Mouse (Mus musculus) testis, adult 2 months (tissue): ENCODE results near the gene Slc6a20a. TPM values are rescaled to one million over a fixed set of nuclear protein-coding genes. Genes with fewer than 3 reads are reported as not detected.

Source experiments
- H3K27ac ChIP-seq: fragments of 200-500 bp; 2 replicates; pipeline ENCODE4 v1.5.1; 2012; ENCODE audit warnings: low read depth, low read length; ENCODE audit not compliant: control insufficient read depth, insufficient read depth
- H3K27me3 ChIP-seq: fragments of 200-500 bp; 2 replicates; pipeline ENCODE4 v1.6.1; 2012; ENCODE audit warnings: mild to moderate bottlenecking, low read length, moderate library complexity; ENCODE audit not compliant: control insufficient read depth, insufficient read depth
- H3K36me3 ChIP-seq: fragments of 200-500 bp; 2 replicates; pipeline ENCODE4 v1.6.1; 2012; ENCODE audit warnings: mild to moderate bottlenecking, low read length; ENCODE audit not compliant: control insufficient read depth, insufficient read depth
- H3K4me1 ChIP-seq: fragments of 200-500 bp; 2 replicates; pipeline ENCODE4 v1.6.1; 2012; ENCODE audit warnings: low read length; ENCODE audit not compliant: control insufficient read depth, insufficient read depth
- H3K4me3 ChIP-seq: fragments of 200-500 bp; 2 replicates; pipeline ENCODE4 v1.5.1; 2012; ENCODE audit warnings: low read depth, mild to moderate bottlenecking, low read length, moderate library complexity, mixed read lengths; ENCODE audit not compliant: control insufficient read depth
- CTCF ChIP-seq: fragments of 200-500 bp; IDR thresholded peaks from 2 replicates; pipeline ENCODE4 v1.5.1; 2012; ENCODE audit warnings: low read depth, mild to moderate bottlenecking, inconsistent platforms, low read length, moderate library complexity; ENCODE audit not compliant: control insufficient read depth, insufficient read depth, insufficient replicate concordance
- POLR2A ChIP-seq: fragments of 200-500 bp; IDR thresholded peaks from 2 replicates; pipeline ENCODE4 v1.6.1; 2012; ENCODE audit warnings: low read depth, mild to moderate bottlenecking, inconsistent platforms, low read length, moderate library complexity; ENCODE audit not compliant: control insufficient read depth
- polyA plus RNA-seq: library from polyadenylated mRNA; depleted of rRNA; stranded (reverse); fragments of >200 nt; gene quantifications from 2 replicates; pipeline ENCODE4 v1.2.3, GENCODE M21; 2012; rRNA removed

Slc6a20a gene
- polyA plus RNA-seq = 4.5 and 5.9 TPM in 2 replicates

DNA sequence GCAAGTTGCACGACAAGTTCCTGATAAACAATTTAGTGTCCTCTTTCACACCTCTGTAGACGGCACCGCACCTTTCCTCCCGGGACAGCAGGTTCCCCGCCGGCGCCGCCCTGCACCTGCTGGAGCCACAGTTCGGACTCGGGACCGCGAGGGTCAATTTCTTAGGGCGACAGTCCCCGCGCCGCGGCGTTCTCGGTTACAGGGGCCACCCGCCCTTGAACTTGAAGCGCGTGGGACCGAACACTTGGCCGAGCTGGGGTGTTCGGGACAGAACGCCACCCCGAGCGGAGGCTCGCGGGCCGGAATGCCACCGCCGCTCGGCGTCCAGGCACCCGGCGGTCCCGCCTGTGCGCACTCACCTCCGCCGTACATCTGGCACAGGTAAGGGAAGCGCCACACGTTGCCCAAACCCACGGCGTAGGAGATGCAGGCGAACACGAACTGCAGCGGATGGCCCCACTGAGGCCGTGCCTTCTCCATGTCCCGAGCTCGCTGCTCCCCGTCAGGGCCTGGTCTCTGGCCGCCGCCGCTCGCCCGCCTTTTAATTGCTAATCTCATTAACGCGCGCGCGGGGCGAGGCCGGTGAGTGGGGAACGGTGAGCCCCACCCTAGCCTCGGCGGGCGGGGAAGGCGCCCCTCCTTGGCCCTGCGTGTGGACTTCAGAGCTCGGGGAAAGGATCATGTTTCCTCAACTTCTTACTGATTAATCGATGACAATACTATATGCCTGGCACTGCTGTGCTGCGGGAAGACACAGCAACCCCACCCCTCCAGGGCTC, at the start of gene Slc6a20a, which contains the start of gene Ccr9:
Gene Slc6a20a, minus strand, starts transcription at position 559 of the 779 bp plus-strand sequence.
Gene Ccr9, plus strand, starts transcription at position 113 of the 779 bp plus-strand sequence.
- no peaks in the 10 kb centered on the region for H3K27me3 ChIP-seq
- H3K27ac ChIP-seq = no peak within 1 kb of the TSS
- H3K36me3 ChIP-seq = no peaks in the 10 kb centered on the region
- peaks cover 15% of the 10 kb centered on the region for H3K4me1 ChIP-seq
- H3K4me3 ChIP-seq = peak within 1 kb of the TSS; percentile 81
- no peak for TF ChIP-seq CTCF
- no peak for TF ChIP-seq POLR2A

DNA sequence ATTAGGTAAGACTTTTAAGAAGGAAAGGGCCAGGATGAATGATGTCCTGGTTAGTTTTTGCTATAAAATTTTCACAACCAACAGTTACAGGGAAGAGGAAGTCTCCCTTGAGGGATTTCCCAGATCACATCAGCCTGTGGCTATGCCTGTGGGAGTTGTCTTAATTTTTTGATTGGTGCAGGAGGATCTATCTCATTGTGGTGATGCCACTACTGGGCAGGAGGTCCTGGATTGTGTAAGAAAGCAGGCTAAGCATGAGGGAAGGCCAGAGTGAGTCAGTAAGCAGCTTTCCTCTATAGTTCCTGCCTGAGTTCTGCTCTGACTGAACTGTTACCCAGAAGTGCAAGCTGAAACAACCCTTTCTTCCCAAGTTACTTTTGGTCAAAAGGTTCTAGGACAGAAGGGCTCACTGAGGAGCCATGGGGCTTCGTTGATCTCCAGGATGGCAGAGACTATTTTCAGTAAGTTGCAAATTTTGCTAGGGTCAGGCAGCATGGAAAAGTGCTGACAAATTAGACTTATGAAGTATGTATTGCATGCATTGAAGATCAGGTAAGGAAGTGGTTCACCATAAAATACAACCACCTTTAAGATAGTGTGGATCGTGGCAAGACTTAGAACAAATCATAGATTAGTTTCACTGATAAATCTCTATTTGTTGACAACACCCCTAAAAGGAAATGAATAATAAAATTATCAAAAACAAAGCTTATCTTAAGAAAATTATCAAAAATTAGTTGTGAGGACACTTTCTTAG, 44.2 kb upstream of the Slc6a20a start:
- no peaks in the 10 kb centered on the region for H3K4me1 ChIP-seq
- no peak overlapping the region for H3K27ac ChIP-seq
- no peaks in the 10 kb centered on the region for H3K36me3 ChIP-seq
- H3K4me3 ChIP-seq = no peak overlapping the region
- no peak for TF ChIP-seq POLR2A
- no peak for TF ChIP-seq CTCF
- H3K27me3 ChIP-seq = no peaks in the 10 kb centered on the region

DNA sequence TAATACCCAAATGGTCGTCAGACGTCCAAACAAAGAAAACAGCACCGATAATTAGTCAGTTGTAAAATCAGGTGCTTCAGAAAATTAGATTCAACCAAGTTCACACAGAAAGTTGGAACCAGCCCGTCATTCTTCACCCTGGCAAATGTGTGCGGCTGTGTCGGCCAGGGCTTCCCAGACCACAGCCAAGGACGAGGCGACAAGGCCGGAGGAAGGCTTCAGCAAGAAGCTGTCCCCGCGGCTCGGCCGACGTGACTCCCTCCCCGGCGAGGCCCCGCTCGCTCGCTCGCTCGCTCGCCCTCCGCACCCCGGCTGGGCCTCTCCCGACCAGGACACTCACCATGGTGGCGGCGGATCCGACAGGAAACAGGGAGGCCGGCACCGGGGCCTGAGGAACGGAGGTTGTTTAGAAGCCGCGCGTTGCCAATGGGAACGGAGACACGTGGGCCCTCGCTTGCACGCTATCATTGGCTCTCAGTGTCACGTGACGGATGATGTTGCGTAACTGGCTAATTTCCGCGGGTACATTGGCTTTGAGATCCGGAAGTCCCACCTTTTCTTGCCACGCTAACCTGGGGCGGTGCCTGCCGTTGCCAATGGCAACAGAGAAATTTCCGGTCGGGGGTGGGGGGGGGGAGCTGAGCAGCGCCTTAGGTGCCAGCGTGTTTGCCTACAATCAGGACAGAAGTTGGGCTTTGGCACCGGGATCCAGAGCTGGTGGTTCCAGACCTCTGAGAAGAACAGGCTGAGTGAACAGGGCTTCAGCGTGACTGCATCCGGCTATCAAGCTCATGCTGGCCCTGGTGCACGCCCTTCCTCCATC, 38.7 kb upstream of the Slc6a20a start, which contains the start of gene Lztfl1:
Gene Lztfl1, minus strand, starts transcription at position 512 of the 823 bp plus-strand sequence.
- Histone ChIP-seq H3K36me3 (no peaks in the 10 kb centered on the region), H3K27me3 (no peaks in the 10 kb centered on the region), H3K27ac (peak within 1 kb of the TSS; percentile 95), H3K4me1 (peaks cover 2% of the 10 kb centered on the region), H3K4me3 (peak within 1 kb of the TSS; percentile 97)
- TF ChIP-seq CTCF (no peak), POLR2A (peak; percentile 87; the same call in 1 of the 2 replicates)

DNA sequence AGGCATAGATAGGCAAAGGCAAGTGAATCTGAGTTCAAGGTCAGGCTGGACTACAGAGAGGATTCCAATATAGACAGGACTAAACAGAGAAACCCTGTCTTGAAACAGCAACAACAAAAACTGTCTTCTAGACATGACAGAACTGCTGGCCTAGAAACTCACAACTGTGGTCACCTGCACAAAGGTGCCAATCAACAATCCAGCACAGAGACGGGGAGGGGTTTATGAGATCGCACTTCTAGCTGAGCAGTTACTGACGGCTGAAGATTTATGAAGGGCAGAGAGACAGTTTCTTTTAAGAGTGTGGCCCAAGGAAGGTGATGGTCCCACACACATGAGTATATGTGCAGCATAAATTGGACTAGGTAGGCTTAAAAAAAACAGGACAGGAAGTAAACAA, 37.6 kb upstream of the Slc6a20a start:
- Histone ChIP-seq H3K4me1 (peaks cover 2% of the 10 kb centered on the region), H3K4me3 (peak overlapping the region; percentile 77), H3K27me3 (no peaks in the 10 kb centered on the region), H3K36me3 (no peaks in the 10 kb centered on the region), H3K27ac (no peak overlapping the region)
- TF ChIP-seq CTCF (no peak), POLR2A (no peak)

DNA sequence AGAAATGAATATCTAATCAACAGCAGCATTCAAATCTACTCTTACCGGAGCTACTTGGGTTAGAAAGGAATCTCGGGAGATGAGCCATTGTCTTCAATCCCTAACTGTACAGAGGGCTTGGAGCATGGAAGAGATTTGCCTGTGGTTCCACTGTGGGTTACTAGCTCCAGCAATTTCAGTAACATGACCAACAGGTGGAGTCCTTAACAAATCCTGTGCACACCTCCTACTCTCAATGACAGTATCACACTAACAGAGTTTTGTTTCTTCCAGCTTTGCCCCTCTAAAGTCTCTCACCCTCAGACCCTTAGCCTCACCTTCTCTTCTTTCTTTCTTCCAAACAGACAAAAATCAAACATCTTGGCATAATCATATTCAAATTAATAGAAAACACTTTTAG, 34.4 kb upstream of the Slc6a20a start:
- H3K36me3 ChIP-seq = peaks cover 2% of the 10 kb centered on the region; the same call in 1 of the 2 replicates
- no peak overlapping the region for H3K4me3 ChIP-seq
- H3K27me3 ChIP-seq = no peaks in the 10 kb centered on the region
- TF ChIP-seq POLR2A (no peak), CTCF (no peak)
- H3K27ac ChIP-seq = no peak overlapping the region
- peaks cover 2% of the 10 kb centered on the region for H3K4me1 ChIP-seq

DNA sequence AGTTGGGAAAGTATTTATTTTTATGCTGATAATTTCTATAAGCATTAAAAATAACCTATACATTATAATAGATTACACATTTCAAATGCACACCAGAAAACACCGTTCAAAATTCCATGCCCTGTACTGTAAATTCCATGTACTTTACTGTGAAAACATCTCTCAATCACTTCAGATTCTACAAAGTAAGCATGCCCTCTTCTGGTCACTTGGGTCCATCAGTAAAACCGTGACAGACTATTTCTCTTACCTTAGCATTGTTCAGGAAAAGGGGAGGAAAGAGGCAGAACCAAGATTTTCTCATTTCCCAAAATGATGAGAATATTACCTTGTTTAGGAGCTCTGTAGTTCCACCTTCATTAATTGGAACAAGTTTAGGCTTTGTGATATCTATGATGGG, 30.5 kb upstream of the Slc6a20a start:
- TF ChIP-seq CTCF (no peak), POLR2A (no peak)
- H3K36me3 ChIP-seq = peaks cover 4% of the 10 kb centered on the region

More for the DNA sequence above, 30.5 kb upstream of the Slc6a20a start:
- Histone ChIP-seq H3K27me3 (no peaks in the 10 kb centered on the region), H3K27ac (no peak overlapping the region), H3K4me1 (no peaks in the 10 kb centered on the region), H3K4me3 (no peak overlapping the region)
